Mouse (Mus musculus) spleen, adult 10 weeks (tissue): ENCODE results near the gene Hbq1b. TPM values are rescaled to one million over a fixed set of nuclear protein-coding genes. Genes with fewer than 3 reads are reported as not detected.

Experiments used
- polyA plus RNA-seq: library from polyadenylated mRNA; stranded (reverse); fragments of 350-450 nt; fragmentation: Illumina TruSeq; extraction: RNeasy Lipid Tissue Mini Kit (QIAGEN cat#74804); gene quantifications from one replicate; pipeline ENCODE4 v1.2.3, GENCODE M21; 2015; ENCODE audit warnings: low replicate concordance; ENCODE audit not compliant: insufficient read depth

Hbq1b gene
- polyA plus RNA-seq = 6.8 TPM

DNA sequence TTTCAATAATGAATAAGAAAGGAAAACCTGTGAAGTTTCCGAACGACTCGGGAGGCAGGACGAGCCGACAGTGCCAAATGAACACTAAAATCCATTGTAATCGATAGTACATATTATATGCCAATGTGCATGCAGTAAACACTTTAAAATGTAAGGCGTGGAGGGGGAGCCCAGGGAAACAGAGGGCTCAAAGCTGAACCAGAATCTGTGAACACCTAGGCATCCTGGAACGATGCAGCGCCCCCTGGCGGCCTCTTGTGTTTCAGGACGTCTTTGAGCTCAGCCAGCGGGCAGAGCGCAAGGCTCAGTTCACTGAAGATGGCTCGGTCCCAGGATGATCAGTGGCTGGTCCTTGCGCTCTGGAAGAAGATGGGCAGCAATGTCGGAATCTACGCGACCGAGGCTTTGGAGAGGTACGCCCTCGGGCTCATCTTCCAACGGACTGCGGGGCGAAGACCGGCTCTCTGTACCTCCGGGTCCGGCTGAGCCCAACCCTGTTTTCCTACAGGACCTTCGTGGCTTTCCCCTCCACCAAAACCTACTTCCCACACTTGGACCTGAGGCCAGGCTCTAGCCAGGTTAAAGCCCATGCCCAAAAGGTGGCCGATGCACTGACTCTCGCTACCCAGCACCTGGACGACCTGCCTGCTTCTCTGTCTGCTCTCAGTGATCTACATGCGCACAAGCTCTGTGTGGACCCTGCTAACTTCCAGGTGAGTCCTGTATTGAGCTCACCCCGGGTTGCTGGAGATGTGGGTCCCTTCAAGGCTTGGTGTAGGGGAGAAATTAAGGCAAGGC is at the start of gene Hbq1b:
Gene Hbq1b, plus strand, starts transcription at position 271 of the 798 bp plus-strand sequence.

DNA sequence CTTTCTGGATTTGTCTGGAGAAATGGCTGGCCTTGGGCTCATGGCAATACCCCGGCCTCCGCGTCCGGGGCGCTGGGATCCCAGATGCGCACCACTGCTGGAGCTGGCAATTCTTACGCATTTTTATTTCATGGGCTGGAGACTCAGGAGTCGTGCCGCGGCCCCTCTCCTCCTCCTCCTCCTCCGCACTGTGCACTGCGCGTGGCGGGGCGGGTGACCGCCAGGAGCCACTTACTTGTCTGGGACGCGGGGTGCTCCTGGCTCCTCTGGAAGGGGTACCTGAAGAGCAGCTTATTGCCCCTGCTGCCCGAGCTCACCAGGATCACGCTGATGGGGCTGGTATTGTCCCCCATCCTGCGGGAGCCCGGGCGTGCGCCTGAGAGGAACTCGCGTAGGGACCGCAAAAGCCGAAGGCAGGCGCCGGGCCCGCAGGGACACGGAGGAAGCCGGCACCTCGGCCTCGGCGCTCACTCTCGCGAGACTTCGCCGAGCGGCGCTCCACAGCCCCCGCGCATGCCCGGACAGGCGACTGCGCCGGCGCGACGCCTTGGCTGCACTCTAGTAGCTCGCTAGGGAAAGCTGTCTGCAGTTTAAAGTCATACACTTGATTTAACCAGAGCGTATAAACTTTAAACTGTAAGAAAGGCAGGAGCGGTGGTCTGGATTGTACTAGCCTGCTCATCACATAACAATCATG is 19.4 kb upstream of the Hbq1b start, which contains the start of gene Nprl3:
Gene Nprl3, minus strand, starts transcription at position 520 of the 697 bp plus-strand sequence.

DNA sequence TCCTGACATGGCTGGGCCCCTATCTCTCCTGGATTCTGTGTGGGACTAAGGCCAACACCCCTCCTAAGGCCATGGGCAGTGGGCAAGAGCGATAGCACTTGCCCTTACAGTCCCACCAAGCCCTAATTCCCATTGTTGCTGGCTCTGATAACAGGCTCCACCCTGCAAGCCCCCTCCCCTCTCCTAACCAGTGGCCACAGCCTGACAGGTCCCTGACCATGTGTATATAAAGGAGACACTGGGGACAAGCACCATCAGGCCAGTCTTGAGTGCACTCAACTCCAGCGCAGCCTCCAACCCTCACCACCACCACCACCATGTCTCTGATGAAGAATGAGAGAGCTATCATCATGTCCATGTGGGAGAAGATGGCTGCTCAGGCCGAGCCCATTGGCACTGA is 10.4 kb upstream of the Hbq1b start, which contains the start of gene Hba-x:
Gene Hba-x, plus strand, starts transcription at position 54 of the 400 bp plus-strand sequence.

DNA sequence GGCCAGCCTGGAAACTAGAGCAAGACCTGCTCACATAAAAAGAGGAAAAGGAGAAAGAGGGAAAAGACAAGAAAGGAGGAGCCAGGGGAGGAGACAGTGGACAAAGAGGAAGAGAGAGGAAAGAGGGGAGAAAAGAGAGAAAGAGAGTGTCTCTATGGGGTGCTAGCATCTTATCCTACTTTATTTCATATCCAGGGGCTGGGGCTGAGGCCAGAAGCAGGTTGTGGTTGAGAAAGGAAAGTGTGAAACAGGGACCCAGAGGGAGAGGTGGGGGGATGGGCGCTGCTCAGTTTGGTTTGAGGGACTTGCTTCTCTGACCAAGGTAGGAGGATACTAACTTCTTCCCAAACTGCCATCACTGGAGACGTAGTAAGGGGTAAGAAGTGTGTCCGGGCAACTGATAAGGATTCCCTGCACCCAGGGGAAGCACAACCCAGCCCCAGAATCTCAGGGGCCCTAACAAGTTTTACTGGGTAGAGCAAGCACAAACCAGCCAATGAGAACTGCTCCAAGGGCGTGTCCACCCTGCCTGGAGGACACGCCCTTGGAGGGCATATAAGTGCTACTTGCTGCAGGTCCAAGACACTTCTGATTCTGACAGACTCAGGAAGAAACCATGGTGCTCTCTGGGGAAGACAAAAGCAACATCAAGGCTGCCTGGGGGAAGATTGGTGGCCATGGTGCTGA is 3.5 kb upstream of the Hbq1b start, which contains the start of gene Hba-a1:
Gene Hba-a1, plus strand, starts transcription at position 421 of the 687 bp plus-strand sequence.

DNA sequence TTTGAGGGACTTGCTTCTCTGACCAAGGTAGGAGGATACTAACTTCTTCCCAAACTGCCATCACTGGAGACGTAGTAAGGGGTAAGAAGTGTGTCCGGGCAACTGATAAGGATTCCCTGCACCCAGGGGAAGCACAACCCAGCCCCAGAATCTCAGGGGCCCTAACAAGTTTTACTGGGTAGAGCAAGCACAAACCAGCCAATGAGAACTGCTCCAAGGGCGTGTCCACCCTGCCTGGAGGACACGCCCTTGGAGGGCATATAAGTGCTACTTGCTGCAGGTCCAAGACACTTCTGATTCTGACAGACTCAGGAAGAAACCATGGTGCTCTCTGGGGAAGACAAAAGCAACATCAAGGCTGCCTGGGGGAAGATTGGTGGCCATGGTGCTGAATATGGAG is 9.4 kb downstream of the Hbq1b start, which contains the start of gene Hba-a2:
Gene Hba-a2, plus strand, starts transcription at position 287 of the 400 bp plus-strand sequence.

DNA sequence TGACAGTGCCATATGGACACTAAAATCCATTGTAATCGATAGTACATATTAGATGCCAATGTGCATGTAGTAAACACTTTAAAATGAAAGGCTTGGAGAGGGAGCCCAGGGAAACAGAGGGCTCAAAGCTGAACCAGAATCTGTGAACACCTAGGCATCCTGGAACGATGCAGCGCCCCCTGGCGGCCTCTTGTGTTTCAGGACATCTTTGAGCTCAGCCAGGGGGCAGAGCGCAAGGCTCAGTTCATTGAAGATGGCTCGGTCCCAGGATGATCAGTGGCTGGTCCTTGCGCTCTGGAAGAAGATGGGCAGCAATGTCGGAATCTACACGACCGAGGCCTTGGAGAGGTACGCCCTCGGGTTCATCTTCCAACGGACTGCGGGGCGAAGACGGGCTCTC is 13.1 kb downstream of the Hbq1b start, which contains the start of gene Hbq1a:
Gene Hbq1a, plus strand, starts transcription at position 205 of the 400 bp plus-strand sequence.

Other genes starting within 250 kb of the Hbq1b start
- 46.0 TPM for gene Il9r, start 86.7 kb upstream of the Hbq1b start, polyA plus RNA-seq
- gene Snrnp25, start 81.5 kb upstream of the Hbq1b start, polyA plus RNA-seq = 19.0 TPM
- 2.0 TPM for gene Rhbdf1, start 64.7 kb upstream of the Hbq1b start, polyA plus RNA-seq
- gene Mpg, start 60.5 kb upstream of the Hbq1b start, polyA plus RNA-seq = 21.2 TPM
- gene Nprl3, start 19.3 kb upstream of the Hbq1b start, polyA plus RNA-seq = 33.4 TPM
- gene Hba-x, start 10.6 kb upstream of the Hbq1b start, polyA plus RNA-seq = not detected
- gene Hba-a1, start 3.5 kb upstream of the Hbq1b start, polyA plus RNA-seq = 27,699 TPM
- 4,687 TPM for gene Hba-a2, start 9.5 kb downstream of the Hbq1b start, polyA plus RNA-seq
- gene Hbq1a, start 13.1 kb downstream of the Hbq1b start, polyA plus RNA-seq = 1.8 TPM
- gene Sh3pxd2b, start 60.9 kb downstream of the Hbq1b start, polyA plus RNA-seq = 5.4 TPM
- gene Ubtd2, start 168.4 kb downstream of the Hbq1b start, polyA plus RNA-seq = 5.8 TPM
- gene Efcab9, start 245.1 kb downstream of the Hbq1b start, polyA plus RNA-seq = 2.9 TPM
- gene Stk10, start 246.3 kb downstream of the Hbq1b start, polyA plus RNA-seq = 43.9 TPM